Mouse (Mus musculus) kidney, adult 11 months (tissue): ENCODE measurements at regions not wholly inside any gene's neighbourhood (a gene's known extent, or its start where the extent isn't known, plus 50 kb on each side); places are given as distances from the start of the nearest gene placed in this dataset.

Experiments used
- DNase-seq: peaks from one replicate; pipeline ENCODE4 v3.0.0; 2022

DNA sequence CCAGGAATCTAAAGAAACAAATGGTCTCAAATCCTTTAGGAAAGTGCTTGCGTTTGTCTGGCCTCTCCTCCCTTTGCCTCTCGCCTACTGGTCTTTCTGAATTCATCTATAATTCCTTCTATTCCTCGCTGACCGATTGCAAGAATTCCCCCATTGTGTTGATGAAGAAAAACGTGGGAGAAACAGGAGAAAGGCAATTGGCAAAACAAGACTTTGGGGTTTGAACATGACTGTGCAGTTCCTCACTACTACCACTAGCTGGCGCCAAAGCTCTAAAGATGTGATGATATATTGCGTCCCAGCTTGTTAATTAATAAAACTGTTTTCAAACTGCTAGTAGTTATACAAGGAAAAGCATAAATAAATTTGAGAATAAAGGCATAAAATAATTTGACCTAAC, 53.4 kb upstream of the Hnrnpa3 start:
- DNase-seq = peak; percentile 42

DNA sequence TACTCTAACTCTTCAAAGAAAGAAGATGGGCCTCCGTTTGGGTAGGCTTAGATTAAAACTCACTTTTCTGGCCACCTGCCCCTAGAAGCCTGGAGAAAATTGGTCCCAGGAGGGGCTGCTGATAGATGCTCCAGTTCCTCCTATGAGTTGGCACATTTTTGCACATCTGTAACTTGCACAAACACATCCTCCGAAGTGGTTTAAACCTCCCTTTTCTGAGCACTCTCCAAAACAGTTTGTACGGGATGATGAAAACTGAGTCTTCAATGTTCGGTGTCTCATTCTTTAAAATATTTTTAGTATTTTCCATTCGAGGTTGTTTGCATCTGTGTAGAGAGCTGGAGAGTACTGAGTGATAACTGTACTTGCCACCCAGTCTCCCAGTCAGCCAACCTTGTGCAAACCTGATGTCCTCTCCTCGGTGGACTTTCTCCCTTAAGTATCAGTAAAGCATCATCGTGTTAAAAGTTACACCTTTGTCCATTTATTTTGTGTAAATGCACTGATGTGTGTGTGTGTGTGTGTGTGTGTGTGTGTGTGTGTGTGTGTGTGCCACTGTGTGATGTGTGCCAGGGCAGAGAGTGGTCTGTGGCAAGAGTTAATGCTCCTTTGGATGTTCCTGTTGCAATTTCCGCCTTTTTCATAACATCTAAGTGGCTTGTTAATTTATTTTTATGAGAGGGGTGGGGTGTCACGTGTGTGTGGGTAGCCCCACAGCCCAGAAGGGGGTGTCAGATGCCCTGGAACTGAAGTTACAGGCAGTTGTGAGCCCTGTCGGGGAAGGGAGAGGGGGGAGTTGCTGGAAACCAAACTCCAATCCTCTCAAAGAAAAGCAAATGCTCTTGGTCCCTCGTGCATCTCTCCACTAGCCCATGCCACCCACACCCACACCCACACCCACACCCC, 51.8 kb upstream of the Hnrnpa3 start:
- no peak for DNase-seq

DNA sequence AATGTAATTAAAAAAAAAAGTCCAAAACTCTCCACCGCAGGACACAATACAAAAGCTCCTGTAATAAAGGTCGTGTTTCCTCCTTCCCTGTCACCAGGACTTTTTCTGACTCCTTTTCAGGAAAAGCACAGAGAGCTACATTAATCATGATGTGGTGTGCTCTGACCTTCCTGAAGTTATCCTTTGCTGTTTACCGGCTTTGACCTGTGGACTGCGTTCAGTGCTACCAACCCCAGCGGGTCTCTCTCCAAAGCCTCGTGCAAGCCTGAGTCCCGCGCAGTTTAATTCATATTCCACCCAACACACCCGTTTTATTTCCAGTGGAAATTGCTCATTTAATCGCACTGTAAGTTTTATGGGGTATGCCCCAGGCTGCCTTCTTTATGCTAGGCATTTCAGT, 51.1 kb upstream of the Hnrnpa3 start:
- peak; percentile 48 for DNase-seq

DNA sequence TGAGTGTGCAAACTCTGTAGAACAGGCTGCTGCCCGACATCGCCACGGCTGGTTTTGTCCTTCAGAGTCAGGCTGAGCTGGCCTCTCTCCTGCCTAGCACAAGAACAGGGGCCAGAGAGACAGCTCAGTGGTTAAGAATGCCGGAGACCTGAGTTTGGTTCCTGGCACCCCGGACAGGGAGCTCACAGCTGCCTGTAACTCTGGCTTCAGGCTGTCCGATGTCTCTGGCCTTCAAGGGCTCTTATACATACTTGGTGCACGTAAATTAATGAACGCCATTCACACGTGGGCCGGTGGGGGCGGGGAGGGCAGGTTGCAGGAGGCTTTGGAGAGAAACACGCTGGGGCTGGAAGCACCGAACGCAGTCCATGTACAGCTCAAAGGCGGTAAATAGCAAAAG, 50.6 kb upstream of the Hnrnpa3 start:
- DNase-seq = no peak

DNA sequence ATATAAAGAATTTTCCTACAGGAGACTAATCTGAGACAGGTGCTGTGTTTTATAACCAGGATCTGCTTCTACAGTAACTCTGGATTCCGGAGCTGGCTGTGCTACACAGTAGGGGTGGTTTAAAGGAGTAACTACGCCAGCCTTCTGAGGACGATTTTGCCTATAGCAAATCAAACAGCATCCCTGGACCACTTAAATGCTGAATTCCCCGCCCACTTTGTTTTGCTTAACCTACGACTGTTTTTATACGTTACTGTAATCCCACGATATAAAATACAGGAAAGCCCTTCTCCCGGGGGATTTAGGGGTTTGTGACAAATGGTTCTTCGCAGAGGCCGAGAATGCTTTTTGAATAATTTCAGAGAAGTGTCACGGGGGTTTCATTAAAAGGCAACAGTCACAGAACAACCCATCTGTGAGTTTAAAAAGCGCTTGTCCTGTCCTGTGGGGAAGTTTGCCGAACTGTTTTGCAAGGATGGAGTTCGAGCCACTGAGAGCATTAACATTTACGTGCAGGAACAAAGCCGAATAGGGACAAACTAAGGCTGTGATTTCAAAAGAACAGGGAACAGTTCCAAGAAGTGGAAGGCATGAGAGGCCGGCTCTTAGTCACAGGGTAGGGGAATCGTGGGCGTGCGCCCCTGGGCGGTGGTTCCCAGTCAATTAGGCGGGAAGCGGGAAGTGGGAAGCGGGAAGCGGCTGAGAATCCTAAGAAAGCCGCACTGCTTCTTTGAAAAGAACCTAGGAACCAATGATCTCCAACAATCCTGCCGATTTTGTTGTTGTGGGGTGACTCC, 49.7 kb upstream of the Hnrnpa3 start:
- no peak for DNase-seq
